Mouse (Mus musculus) gastrocnemius, adult 18-20 months (tissue): Measurements from ENCODE around the gene 2310079G19Rik. TPM values are rescaled to one million over a fixed set of nuclear protein-coding genes. Genes with fewer than 3 reads are reported as not detected.

ENCODE experiments used
- DNase-seq: peaks from one replicate; pipeline ENCODE4 v3.0.0; 2021; ENCODE audit warnings: low spot score
- long read RNA-seq, 2 experiments: library from polyadenylated mRNA; stranded (forward); transcript quantifications; one replicate each; pipeline ENCODE4 v2.0.0; 2021
- total RNA-seq, 2 experiments: library from RNA; stranded (reverse); gene quantifications; 2 replicates each; pipeline ENCODE4 v1.2.3; 2021

The 2310079G19Rik gene
- not detected for total RNA-seq
- long read RNA-seq, experiment 1: 0 reads
- long read RNA-seq, experiment 2: 0 reads

GRCm38 (mm10) chr16:88627566-88627965 is at the start of gene 2310079G19Rik:
2310079G19Rik (minus strand) TSS chr16:88627666.
- no peak for DNase-seq

GRCm38 (mm10) chr16:88671571-88671970 is 44.1 kb upstream of the 2310079G19Rik start, which contains the start of gene Krtap27-1:
Krtap27-1 (minus strand) TSS chr16:88671671.
- no peak for DNase-seq

- DNase-seq: no peak
These were observed 30.0 kb upstream of the 2310079G19Rik start for GRCm38 (mm10) chr16:88657426-88657825.

- DNase-seq: no peak
These were observed 24.5 kb upstream of the 2310079G19Rik start for GRCm38 (mm10) chr16:88651952-88652351.

- DNase-seq: no peak
These were observed 23.6 kb upstream of the 2310079G19Rik start for GRCm38 (mm10) chr16:88651082-88651481.

GRCm38 (mm10) chr16:88647358-88647846 is 19.9 kb upstream of the 2310079G19Rik start, which contains the start of gene Krtap26-1:
Krtap26-1 (minus strand) TSS chr16:88647796.
- DNase-seq: no peak

GRCm38 (mm10) chr16:88646366-88647111 is 19.1 kb upstream of the 2310079G19Rik start:
- DNase-seq: no peak

- no peak for DNase-seq
These were observed 12.6 kb upstream of the 2310079G19Rik start for GRCm38 (mm10) chr16:88640053-88640452.

- no peak for DNase-seq
These were observed 7.7 kb upstream of the 2310079G19Rik start for GRCm38 (mm10) chr16:88635142-88635541.

- DNase-seq: no peak
These were observed 4.0 kb upstream of the 2310079G19Rik start for GRCm38 (mm10) chr16:88631474-88631873.

- DNase-seq: no peak
These were observed 14.8 kb downstream of the 2310079G19Rik start for GRCm38 (mm10) chr16:88612712-88613111.

GRCm38 (mm10) chr16:88611922-88612321 is 15.5 kb downstream of the 2310079G19Rik start, which contains the start of gene Krtap24-1:
Krtap24-1 (minus strand) TSS chr16:88612279.
- DNase-seq: no peak

GRCm38 (mm10) chr16:88604570-88604969 is 22.9 kb downstream of the 2310079G19Rik start:
- no peak for DNase-seq

- DNase-seq: no peak
These were observed 25.0 kb downstream of the 2310079G19Rik start for GRCm38 (mm10) chr16:88602464-88602863.

GRCm38 (mm10) chr16:88600303-88600702 is 27.2 kb downstream of the 2310079G19Rik start:
- no peak for DNase-seq

GRCm38 (mm10) chr16:88599504-88600237 is 27.8 kb downstream of the 2310079G19Rik start:
- no peak for DNase-seq

- no peak for DNase-seq
These were observed 34.7 kb downstream of the 2310079G19Rik start for GRCm38 (mm10) chr16:88592758-88593157.

GRCm38 (mm10) chr16:88583338-88583737 is 44.1 kb downstream of the 2310079G19Rik start:
- no peak for DNase-seq
